In the genomic region with DNA sequence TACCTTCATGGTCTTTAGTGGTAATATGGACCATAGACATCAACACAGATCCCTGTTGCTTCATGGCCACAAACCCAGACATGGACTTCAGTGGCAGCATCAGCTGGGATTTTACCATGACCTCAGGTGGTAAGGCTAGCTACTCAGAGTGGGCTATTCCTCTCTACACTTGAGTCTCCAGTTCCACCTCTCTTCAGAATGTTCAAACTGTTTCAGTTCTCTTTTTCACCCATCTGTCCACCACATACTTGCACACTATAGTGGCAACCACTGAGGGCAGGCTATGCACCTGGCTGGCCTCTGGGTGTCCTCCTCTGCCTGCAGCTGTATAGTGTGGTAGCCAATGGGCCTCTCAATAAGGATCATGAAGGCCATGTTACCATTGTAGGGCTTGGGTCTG, we compare ENCODE assay signal across 16 mouse cellular contexts. TPM values are rescaled to one million over a fixed set of nuclear protein-coding genes. Genes with fewer than 3 reads are reported as not detected.
A peak's percentile ranks its signal among the peaks of the same experiment; 100 is the strongest.
DNase-seq lines count a peak whose midpoint lies in the region; ATAC-seq and TF ChIP-seq lines count a peak whose summit lies in the region.
"Had no signal": no experiment of that assay in that cellular context is flagged by ENCODE, and none has a peak within 500 bp of the region (broad histone marks: within the 10 kb centered on the region; RNA-seq: fewer than 3 reads in every experiment).

No protein-coding gene starts in this region.

- no peak overlapping the region for H3K9ac ChIP-seq in kidney, postnatal 0 days (ENCODE audit: low read depth, low read length)
- no peak overlapping the region for H3K9ac ChIP-seq in kidney, embryonic 14.5 days (ENCODE audit: low read depth, low read length)
- H3K9ac ChIP-seq: hindbrain, embryonic 13.5 days; limb, embryonic 15.5 days had no signal

- peak; percentile 37; the same call in 1 of the 2 replicates for TF ChIP-seq CTCF in kidney, postnatal 0 days (IDR thresholded peaks at IDR 0.05; ENCODE audit: low read depth)
- TF ChIP-seq CTCF in C2C12 (IDR thresholded peaks at IDR 0.05; ENCODE audit: control insufficient read depth, insufficient read depth, insufficient read length), result peak; percentile 6

- H3K27me3 ChIP-seq in kidney, postnatal 0 days (ENCODE audit: insufficient read depth, low read length), result no peaks in the 10 kb centered on the region
- H3K27me3 ChIP-seq in kidney, embryonic 14.5 days (ENCODE audit: control insufficient read depth, insufficient read depth, low read length), result no peaks in the 10 kb centered on the region
- no peaks in the 10 kb centered on the region for H3K27me3 ChIP-seq in C2C12 (ENCODE audit: control insufficient read depth, insufficient read depth, insufficient read length)
- H3K27me3 ChIP-seq: hindbrain, embryonic 13.5 days; limb, embryonic 15.5 days had no signal

- no peak overlapping the region for H3ac ChIP-seq in C2C12 (ENCODE audit: control insufficient read depth, insufficient read length, low read depth)

- H3K4me1 ChIP-seq in kidney, postnatal 0 days (replicated peaks; ENCODE audit: insufficient read depth, low read length), result no peaks in the 10 kb centered on the region
- no peaks in the 10 kb centered on the region for H3K4me1 ChIP-seq in kidney, embryonic 14.5 days (ENCODE audit: control insufficient read depth, insufficient read depth, low read length)
- H3K4me1 ChIP-seq: heart, embryonic 10.5 days; hindbrain, embryonic 13.5 days; limb, embryonic 15.5 days had no signal

- H3K9me3 ChIP-seq in kidney, postnatal 0 days (replicated peaks; ENCODE audit: low read length), result no peaks in the 10 kb centered on the region
- no peaks in the 10 kb centered on the region for H3K9me3 ChIP-seq in kidney, embryonic 14.5 days (ENCODE audit: control insufficient read depth, low read length)
- H3K9me3 ChIP-seq: G1E; heart, embryonic 10.5 days; hindbrain, embryonic 13.5 days; limb, embryonic 15.5 days had no signal

- no peaks in the 10 kb centered on the region for H3K36me3 ChIP-seq in kidney, postnatal 0 days (ENCODE audit: insufficient read depth, low read length)
- no peaks in the 10 kb centered on the region for H3K36me3 ChIP-seq in kidney, embryonic 14.5 days (ENCODE audit: control insufficient read depth, insufficient read depth, low read length)
- no peaks in the 10 kb centered on the region for H3K36me3 ChIP-seq in C2C12 (ENCODE audit: control insufficient read depth, insufficient read depth)
- H3K36me3 ChIP-seq: G1E; heart, embryonic 10.5 days; hindbrain, embryonic 13.5 days; limb, embryonic 15.5 days had no signal

- H3K4me2 ChIP-seq in kidney, postnatal 0 days (ENCODE audit: low read length), result no peak overlapping the region
- H3K4me2 ChIP-seq in kidney, embryonic 14.5 days (replicated peaks; ENCODE audit: low read depth, low read length), result no peak overlapping the region
- H3K4me2 ChIP-seq: hindbrain, embryonic 13.5 days; limb, embryonic 15.5 days had no signal

- no peaks in the 10 kb centered on the region for H3K79me2 ChIP-seq in C2C12 (ENCODE audit: control insufficient read depth, insufficient read depth)

- H3K27ac ChIP-seq in kidney, postnatal 0 days, result no peak overlapping the region
- H3K27ac ChIP-seq in kidney, embryonic 14.5 days (ENCODE audit: low read depth, low read length), result no peak overlapping the region
- H3K27ac ChIP-seq: heart, embryonic 10.5 days; hindbrain, embryonic 13.5 days; limb, embryonic 15.5 days had no signal

- ATAC-seq in kidney, postnatal 0 days (replicated peaks; ENCODE audit: low FRiP score, low read depth), result no peak
- no peak for ATAC-seq in kidney, embryonic 14.5 days (ENCODE audit: low FRiP score, low TSS enrichment)
- peak; percentile 35 for ATAC-seq in activated CD4-positive, CD25-positive, alpha-beta regulatory T cell, adult 4 months
- ATAC-seq in neutrophil, adult 5-6 weeks (ENCODE audit: extremely low read depth, insufficient number of reproducible peaks, low FRiP score, poor library complexity, severe bottlenecking), result peak; percentile 73

- DNase-seq in kidney, postnatal 0 days (ENCODE audit: low spot score), result no peak
- DNase-seq in urinary bladder, adult 18-20 months (ENCODE audit: low spot score in 2 of 2), result no peak
- no peak for DNase-seq in layer of hippocampus, postnatal 25 days (ENCODE audit: extremely low spot score in 1 of 2, low spot score in 1 of 2)
- DNase-seq: cerebellum, postnatal 36 days; kidney, postnatal 25 days; thymus, postnatal 4 days had no signal

- no peaks in the 10 kb centered on the region for H3K79me3 ChIP-seq in C2C12 (ENCODE audit: low read depth)

- no peak overlapping the region for H3K4me3 ChIP-seq in kidney, postnatal 0 days (replicated peaks; ENCODE audit: low read depth, low read length)
- no peak overlapping the region for H3K4me3 ChIP-seq in kidney, embryonic 14.5 days (ENCODE audit: low read length)
- H3K4me3 ChIP-seq in C2C12 (ENCODE audit: insufficient read depth, poor library complexity, severe bottlenecking), result no peak overlapping the region
- H3K4me3 ChIP-seq: heart, embryonic 10.5 days; hindbrain, embryonic 13.5 days; limb, embryonic 15.5 days had no signal

TF ChIP-seq in C2C12, 6 proteins besides CTCF, POLR2A, EP300 and RAD21:
- TF ChIP-seq CEBPB (IDR thresholded peaks at IDR 0.05; ENCODE audit: low read depth) (no peak), MYOD1 (IDR thresholded peaks at IDR 0.05; ENCODE audit: control insufficient read depth, insufficient read length, low read depth) (no peak), MAX (IDR thresholded peaks at IDR 0.05) (no peak), MYOG (IDR thresholded peaks at IDR 0.05; ENCODE audit: control insufficient read depth, extremely low read depth, insufficient read length) (no peak), USF1 (IDR thresholded peaks at IDR 0.05; ENCODE audit: low read depth) (no peak)

RNA-seq across cellular contexts. Expression of gene Il10, which starts 32.2 kb away (rescaled TPM):
- 0.14 TPM in 1 of 2 replicates, not detected in the other for polyA plus RNA-seq in kidney, postnatal 0 days (2015; fragmentation: Nextera tagmentation; extraction: Ambion mirVana)
- not detected in 2 replicates for polyA plus RNA-seq in kidney, embryonic 14.5 days (2014; fragmentation: Nextera tagmentation; extraction: Ambion mirVana)
- not detected for polyA plus RNA-seq in C2C12 (2012; fragmentation: generic; extraction: Trizol)
- polyA plus RNA-seq in activated CD4-positive, CD25-positive, alpha-beta regulatory T cell, adult 4 months (2017; shearing (Covaris generic)), result 10 to 100 TPM; 10.6 to 13.8 TPM
- not detected in 2 replicates for total RNA-seq in neutrophil, adult 5-6 weeks (2017)
- total RNA-seq in layer of hippocampus, postnatal 25 days (2021), result not detected
- total RNA-seq: G1E had no signal
- polyA plus RNA-seq: frontal cortex, adult 2 months; G1E; heart, embryonic 10.5 days; hindbrain, embryonic 13.5 days; limb, embryonic 15.5 days; stomach, embryonic 16.5 days had no signal

RNA-seq across cellular contexts. Expression of gene Il19, which starts 47.5 kb away (rescaled TPM):
- polyA plus RNA-seq in kidney, postnatal 0 days (2015; fragmentation: Nextera tagmentation; extraction: Ambion mirVana), result 0.18 TPM in 1 of 2 replicates, not detected in the other
- 0.28 and 0.44 TPM in 2 replicates for polyA plus RNA-seq in kidney, embryonic 14.5 days (2014; fragmentation: Nextera tagmentation; extraction: Ambion mirVana)
- polyA plus RNA-seq in C2C12 (2012; fragmentation: generic; extraction: Trizol), result 0.06 TPM
- not detected for polyA plus RNA-seq in activated CD4-positive, CD25-positive, alpha-beta regulatory T cell, adult 4 months (2017; shearing (Covaris generic))
- not detected in 2 replicates for total RNA-seq in neutrophil, adult 5-6 weeks (2017)
- total RNA-seq in layer of hippocampus, postnatal 25 days (2021), result not detected
- total RNA-seq: G1E had no signal
- polyA plus RNA-seq: frontal cortex, adult 2 months; G1E; hindbrain, embryonic 13.5 days; limb, embryonic 15.5 days; stomach, embryonic 16.5 days had no signal

Comparison
In these comparisons a context has a peak if more than half of its experiments do, and no peak if none do; other contexts are left out.
1. ATAC-seq: peak in activated CD4-positive, CD25-positive, alpha-beta regulatory T cell, adult 4 months (single experiment) and neutrophil, adult 5-6 weeks (single experiment); none in kidney, postnatal 0 days (single experiment) and kidney, embryonic 14.5 days (single experiment).
2. RNA of gene Il10, which starts 32.2 kb away (polyA plus RNA-seq): 10.6 to 13.8 TPM in activated CD4-positive, CD25-positive, alpha-beta regulatory T cell, adult 4 months; 0.14 TPM in kidney, postnatal 0 days, not detected in kidney, embryonic 14.5 days and not detected in C2C12 (single experiment); every median in the first group is over 10 times any median in the second.